Mouse (Mus musculus): ENCODE data around the gene AC192777.2.
"Not testable (repeated sequence)": the region's sequence is repeated elsewhere in the genome, so short reads cannot be mapped to it uniquely, and the experiment has no call there.

Gene AC192777.2

DNA sequence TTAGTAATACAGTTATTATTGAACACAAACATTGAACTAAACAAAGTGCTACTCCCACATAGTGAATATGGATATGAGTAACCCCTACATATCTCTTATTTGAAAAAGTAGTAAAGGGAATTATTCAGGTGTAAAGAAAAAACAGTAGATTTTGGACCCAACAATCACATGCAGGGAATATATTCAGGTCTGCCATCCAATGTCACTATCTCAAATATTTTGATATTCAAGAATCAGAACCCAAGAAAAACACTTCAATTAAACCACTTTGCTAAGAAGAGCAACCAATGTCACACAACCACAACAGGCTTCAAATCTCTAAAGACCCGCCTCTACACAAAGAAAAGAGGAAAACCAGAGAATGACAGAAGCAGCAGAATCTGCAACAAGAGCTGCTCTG, at the start of gene AC192777.2:
Gene AC192777.2, plus strand, starts transcription at position 301 of the 400 bp plus-strand sequence.
- DNase-seq: not testable (repeated sequence)

DNA sequence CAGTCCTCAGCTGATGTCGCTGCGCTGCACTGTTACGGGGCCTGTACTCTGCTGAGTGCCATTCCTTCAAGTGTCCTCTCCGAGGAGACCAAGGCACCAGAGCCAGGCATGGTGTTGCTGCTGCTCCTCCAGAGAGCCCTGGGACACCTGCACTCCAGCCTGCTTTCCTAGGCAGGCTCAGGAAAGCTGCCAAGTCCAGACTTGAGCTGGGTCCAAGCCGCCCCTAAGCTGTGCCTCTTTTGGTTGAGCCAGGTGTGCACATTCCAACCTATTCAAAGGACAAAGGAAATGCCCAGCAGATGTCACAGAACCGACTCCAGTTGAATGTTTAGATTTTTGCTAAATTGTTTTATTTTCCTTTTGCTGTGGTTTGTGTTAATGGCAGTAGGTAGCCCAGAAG, 20.9 kb downstream of the AC192777.2 start:
- DNase-seq: not testable (repeated sequence)

DNA sequence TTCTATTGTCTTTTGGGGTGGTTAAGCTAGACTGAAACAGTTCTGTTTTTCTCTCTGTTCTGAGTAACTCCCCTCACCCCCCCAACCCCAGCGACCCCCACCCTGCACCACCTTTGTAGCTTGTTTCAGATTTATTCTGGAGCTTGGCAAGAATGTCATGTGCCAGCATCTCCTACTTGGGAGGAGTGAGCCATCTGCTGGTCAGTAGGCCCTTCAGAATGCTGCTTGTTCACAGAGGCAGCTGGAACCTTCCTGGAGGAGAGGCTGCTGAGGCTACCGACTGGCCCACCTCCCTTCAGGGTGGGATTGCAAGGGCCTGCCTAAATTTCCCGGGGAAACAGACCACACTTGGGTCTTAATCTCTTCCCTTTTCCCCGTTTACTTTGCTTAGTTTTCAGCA, 21.6 kb downstream of the AC192777.2 start:
- not testable (repeated sequence) for DNase-seq
